12 mouse cellular contexts compared by ENCODE assay signal in genomic region chr5:127561086-127561485, GRCm38 (mm10).
DNase-seq lines count a peak whose midpoint lies in the region.
"Had no signal": no experiment of that assay in that cellular context is flagged by ENCODE, and none has a peak within 500 bp of the region (broad histone marks: within the 10 kb centered on the region; RNA-seq: fewer than 3 reads in every experiment).

No protein-coding gene starts in this region.

- DNase-seq in embryo, embryonic 11.5 days (ENCODE audit: low read depth, low spot score) = peak; percentile 9
- DNase-seq in embryo, embryonic 10.5 days (ENCODE audit: low spot score) = no peak
- peak; percentile 31 to 42 for DNase-seq in kidney, postnatal 4 days
- no peak for DNase-seq in kidney, postnatal 25 days
- peak; percentile 59 for DNase-seq in NIH3T3 (ENCODE audit: low read depth)
- peak; percentile 33 for DNase-seq in mesoderm, embryonic 11.5 days (ENCODE audit: low read depth, low spot score)
- DNase-seq in lung, postnatal 4 days = no peak
- DNase-seq: cerebellum, adult 8-10 months; cerebellum, postnatal 36 days; kidney, adult 18-20 months; lung, postnatal 10 days; right cerebral cortex, postnatal 14 days had no signal

Comparison
In these comparisons a context has a peak if more than half of its experiments do, and no peak if none do; other contexts are left out.
1. DNase-seq: peak in embryo, embryonic 11.5 days (single experiment), kidney, postnatal 4 days (2 of 2), NIH3T3 (single experiment) and mesoderm, embryonic 11.5 days (single experiment); none in embryo, embryonic 10.5 days (single experiment), kidney, postnatal 25 days (0 of 2) and lung, postnatal 4 days (0 of 2).